Mouse (Mus musculus) cerebellum, adult 2 months (tissue): ENCODE measurements at regions not wholly inside any gene's neighbourhood (a gene's known extent, or its start where the extent isn't known, plus 50 kb on each side); places are given as distances from the start of the nearest gene placed in this dataset.

Experiments used
- DNase-seq, 2 experiments: peaks; one replicate each; pipeline ENCODE4 v3.0.0; 2021
- H3K27ac ChIP-seq: fragments of 200-500 bp; 2 replicates; pipeline ENCODE4 v1.5.1; 2012; ENCODE audit warnings: low read length, control low read depth, inconsistent platforms; ENCODE audit not compliant: insufficient read depth
- H3K27me3 ChIP-seq: fragments of 200-500 bp; 2 replicates; pipeline ENCODE4 v1.6.1; 2012; ENCODE audit warnings: inconsistent platforms, mild to moderate bottlenecking, low read length, moderate library complexity; ENCODE audit not compliant: control insufficient read depth, insufficient read depth
- H3K4me1 ChIP-seq: fragments of 200-500 bp; 2 replicates; pipeline ENCODE4 v1.6.1; 2011; ENCODE audit warnings: low read length; ENCODE audit not compliant: control insufficient read depth, insufficient read depth
- H3K4me3 ChIP-seq: fragments of 200-500 bp; replicated peaks from 2 replicates; pipeline ENCODE3; 2011; ENCODE audit warnings: mild to moderate bottlenecking, low read depth, low read length, control low read depth; ENCODE audit not compliant: insufficient read depth
- CTCF ChIP-seq: fragments of 200-500 bp; IDR thresholded peaks from 2 replicates; pipeline ENCODE4 v1.5.1; 2011; ENCODE audit warnings: low read depth, mild to moderate bottlenecking, control low read depth, low read length, moderate library complexity, borderline replicate concordance; ENCODE audit not compliant: insufficient read depth
- POLR2A ChIP-seq: fragments of 200-500 bp; IDR thresholded peaks from 2 replicates; pipeline ENCODE4 v1.6.1; 2011; ENCODE audit warnings: low read length, control low read depth, borderline replicate concordance; ENCODE audit not compliant: insufficient read depth
- WGBS: fragments of 180-500 bp; shearing (Covaris S2); methylation state at CpG from one replicate; pipeline ENCODE4 v1.1.7; 2018; 5-methylcytosine and 5-hydroxymethylcytosine counted together

- TF ChIP-seq CTCF (no peak), POLR2A (no peak)
- no peak for DNase-seq
- no peaks in the 10 kb centered on the region for H3K27me3 ChIP-seq
- H3K4me3 ChIP-seq = no peak overlapping the region
- WGBS = 87% methylated on average over 5 of the region's 5 CpGs
- no peak overlapping the region for H3K27ac ChIP-seq
- H3K4me1 ChIP-seq = no peaks in the 10 kb centered on the region
These were observed 190.4 kb upstream of the Zfp637 start for GRCm38 (mm10) chr6:117650541-117650940.

GRCm38 (mm10) chr6:117651551-117651950 lies 189.4 kb upstream of the Zfp637 start:
- DNase-seq = no peak
- Histone ChIP-seq H3K27me3 (no peaks in the 10 kb centered on the region), H3K27ac (no peak overlapping the region), H3K4me3 (no peak overlapping the region), H3K4me1 (no peaks in the 10 kb centered on the region)
- no peak for TF ChIP-seq POLR2A
- TF ChIP-seq CTCF = no peak
- WGBS = 73% methylated on average over 4 of the region's 4 CpGs

- Histone ChIP-seq H3K27me3 (no peaks in the 10 kb centered on the region), H3K27ac (no peak overlapping the region), H3K4me1 (no peaks in the 10 kb centered on the region), H3K4me3 (no peak overlapping the region)
- TF ChIP-seq POLR2A = no peak
- TF ChIP-seq CTCF = no peak
- 64% methylated on average over 3 of the region's 3 CpGs for WGBS
- no peak for DNase-seq
These were observed 189.0 kb upstream of the Zfp637 start for GRCm38 (mm10) chr6:117652012-117652411.

GRCm38 (mm10) chr6:117652917-117653316 lies 188.1 kb upstream of the Zfp637 start:
- Histone ChIP-seq H3K27me3 (no peaks in the 10 kb centered on the region), H3K4me3 (no peak overlapping the region), H3K4me1 (no peaks in the 10 kb centered on the region), H3K27ac (no peak overlapping the region)
- WGBS = 15% methylated on average over 9 of the region's 9 CpGs
- peak in 1 of 2 experiments; percentile 27 for DNase-seq
- TF ChIP-seq POLR2A (no peak), CTCF (no peak)

- TF ChIP-seq CTCF = no peak
- Histone ChIP-seq H3K27me3 (no peaks in the 10 kb centered on the region), H3K4me1 (no peaks in the 10 kb centered on the region), H3K4me3 (no peak overlapping the region), H3K27ac (no peak overlapping the region)
- no peak for DNase-seq
- 63% methylated on average over 15 of the region's 15 CpGs for WGBS
These were observed 187.0 kb upstream of the Zfp637 start for GRCm38 (mm10) chr6:117653886-117654425.

- H3K4me1 ChIP-seq = no peaks in the 10 kb centered on the region
- TF ChIP-seq POLR2A (no peak), CTCF (no peak)
- H3K4me3 ChIP-seq = no peak overlapping the region
- 75% methylated on average over 4 of the region's 4 CpGs for WGBS
- H3K27me3 ChIP-seq = no peaks in the 10 kb centered on the region
- no peak for DNase-seq
- H3K27ac ChIP-seq = no peak overlapping the region
These were observed 185.0 kb upstream of the Zfp637 start for GRCm38 (mm10) chr6:117655986-117656385.

- 11% methylated on average over 1 of the region's 1 CpGs for WGBS
- DNase-seq = no peak
- no peaks in the 10 kb centered on the region for H3K27me3 ChIP-seq
These were observed 180.4 kb upstream of the Zfp637 start for GRCm38 (mm10) chr6:117660576-117660975.

GRCm38 (mm10) chr6:117662635-117663034 lies 178.3 kb upstream of the Zfp637 start:
- 89% methylated on average over 1 of the region's 1 CpGs for WGBS

More at GRCm38 (mm10) chr6:117660576-117660975, 180.4 kb upstream of the Zfp637 start:
- Histone ChIP-seq H3K4me1 (no peaks in the 10 kb centered on the region), H3K4me3 (no peak overlapping the region), H3K27ac (no peak overlapping the region)
- TF ChIP-seq CTCF = peak; percentile 25; the same call in 1 of the 2 replicates
- TF ChIP-seq POLR2A = no peak

GRCm38 (mm10) chr6:117670337-117670736 lies 170.6 kb upstream of the Zfp637 start:
- Histone ChIP-seq H3K4me3 (no peak overlapping the region), H3K4me1 (no peaks in the 10 kb centered on the region), H3K27ac (no peak overlapping the region), H3K27me3 (no peaks in the 10 kb centered on the region)
- no peak for DNase-seq
- WGBS = 59% methylated on average over 3 of the region's 3 CpGs
- no peak for TF ChIP-seq POLR2A
- no peak for TF ChIP-seq CTCF

More at GRCm38 (mm10) chr6:117662635-117663034, 178.3 kb upstream of the Zfp637 start:
- Histone ChIP-seq H3K27me3 (no peaks in the 10 kb centered on the region), H3K27ac (no peak overlapping the region), H3K4me3 (no peak overlapping the region), H3K4me1 (no peaks in the 10 kb centered on the region)
- no peak for TF ChIP-seq POLR2A
- no peak for TF ChIP-seq CTCF
- DNase-seq = no peak
